Mouse (Mus musculus) cerebellum, adult (tissue): ENCODE results near the gene Col28a1.
A peak's percentile ranks its signal among the peaks of the same experiment; 100 is the strongest.

ENCODE experiments used
- ATAC-seq: cut with Nextera tagmentation; 2 replicates; pipeline ENCODE4 v1.9.2; 2017; ENCODE audit warnings: mild to moderate bottlenecking, moderate library complexity, mixed read lengths; ENCODE audit not compliant: insufficient number of reproducible peaks, low FRiP score, low TSS enrichment

Gene Col28a1

DNA sequence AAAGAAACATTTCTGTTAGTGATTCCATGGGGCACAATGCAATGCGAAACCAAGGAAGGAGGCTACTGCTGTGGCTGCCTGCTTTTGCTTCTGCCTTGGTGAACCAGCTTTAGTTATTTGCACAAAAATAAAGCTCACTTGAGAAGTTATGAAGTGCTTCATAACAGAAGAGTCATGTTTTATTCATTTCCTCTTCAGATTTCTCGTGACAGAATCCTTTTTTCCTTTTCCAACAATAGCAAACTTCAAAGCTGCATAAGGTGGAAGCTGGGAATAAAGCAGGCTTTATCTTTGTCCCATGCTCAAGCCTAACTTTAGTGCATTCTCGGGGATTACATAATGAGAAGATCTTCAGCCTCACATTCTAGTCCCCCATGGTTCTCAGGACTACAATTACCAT, 65.9 kb downstream of the Col28a1 start:
- no peak for ATAC-seq

DNA sequence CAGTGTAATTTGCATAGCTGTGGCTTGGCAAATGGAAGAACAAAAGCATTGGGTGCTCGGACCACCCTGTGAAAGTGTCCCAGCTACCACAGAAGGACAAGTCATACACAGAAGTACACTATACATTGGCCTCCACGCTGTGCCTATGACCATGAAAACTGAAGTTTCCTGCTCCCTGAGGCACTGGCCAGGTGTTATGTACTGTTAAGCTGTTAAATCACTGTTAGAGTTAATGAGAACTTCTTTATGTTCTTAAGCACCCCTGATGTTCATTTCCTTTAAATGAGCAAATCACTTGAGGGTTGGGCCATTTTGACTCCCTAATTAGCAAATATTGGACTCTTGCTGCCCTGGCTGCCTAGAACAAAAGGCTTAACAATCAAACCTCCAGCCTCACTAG, 73.3 kb downstream of the Col28a1 start:
- no peak for ATAC-seq

DNA sequence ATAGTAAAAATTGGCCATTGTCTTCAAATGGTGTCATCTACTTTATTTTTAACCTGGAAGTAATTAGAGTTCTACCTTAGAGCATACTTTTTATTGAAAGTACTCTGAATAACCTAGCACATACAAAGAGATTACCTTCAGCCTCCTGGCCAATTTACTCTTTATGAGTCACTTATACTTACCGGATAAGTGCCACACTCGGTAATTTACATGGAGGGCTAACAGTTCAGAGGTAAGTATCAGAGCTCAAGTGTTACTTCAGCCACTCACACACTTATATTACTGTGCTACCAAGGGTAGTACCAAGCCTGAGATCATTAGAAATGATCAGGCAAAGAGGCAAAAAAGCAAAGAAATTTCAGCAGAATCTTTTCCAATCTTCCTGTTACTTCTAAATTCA, 73.8 kb downstream of the Col28a1 start:
- ATAC-seq, result no peak

- ATAC-seq, result no peak
Observed at GRCm38 (mm10) chr6:8105870-8106706, 86.3 kb downstream of the Col28a1 start.

DNA sequence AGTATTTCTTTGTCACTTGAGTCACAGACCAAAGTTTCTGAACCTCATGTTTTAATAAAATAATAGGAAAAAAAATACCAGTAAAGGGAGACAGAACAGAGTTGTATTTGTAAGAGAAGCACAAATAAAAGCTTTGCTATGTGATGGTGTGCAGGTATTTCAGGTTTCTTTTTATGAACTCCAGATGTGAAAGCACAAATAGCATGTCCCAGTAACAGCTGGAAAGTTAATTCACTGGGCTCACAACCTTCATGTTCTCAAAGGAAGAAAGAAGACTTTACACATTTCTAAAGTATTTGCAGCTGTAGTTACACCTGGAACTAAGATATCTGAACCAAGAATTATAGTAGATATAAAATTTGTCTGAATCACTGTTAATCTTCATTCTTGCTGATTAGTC, 91.2 kb downstream of the Col28a1 start:
- ATAC-seq, result no peak

DNA sequence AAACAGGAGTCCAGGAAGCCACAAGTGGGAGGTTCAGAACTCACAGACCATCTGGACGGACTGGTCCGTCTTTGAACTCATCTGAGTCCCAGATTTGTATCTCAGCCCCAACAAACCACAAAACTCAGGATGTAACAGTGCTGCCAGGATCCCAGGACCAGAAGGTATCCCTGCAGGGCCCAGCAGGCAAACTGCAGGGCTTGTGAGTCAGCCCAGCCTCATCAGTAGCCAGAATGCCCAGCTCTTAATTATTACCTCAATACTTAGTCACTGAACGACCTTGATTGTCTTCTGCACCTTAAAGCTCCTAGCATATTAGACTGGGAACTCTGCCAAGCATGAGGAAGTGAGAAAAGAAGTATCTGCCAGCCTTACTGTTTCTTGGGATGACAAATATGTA, 96.6 kb downstream of the Col28a1 start:
- ATAC-seq, result peak; percentile 98

GRCm38 (mm10) chr6:8094160-8094953, 98.1 kb downstream of the Col28a1 start:
- ATAC-seq, result no peak

DNA sequence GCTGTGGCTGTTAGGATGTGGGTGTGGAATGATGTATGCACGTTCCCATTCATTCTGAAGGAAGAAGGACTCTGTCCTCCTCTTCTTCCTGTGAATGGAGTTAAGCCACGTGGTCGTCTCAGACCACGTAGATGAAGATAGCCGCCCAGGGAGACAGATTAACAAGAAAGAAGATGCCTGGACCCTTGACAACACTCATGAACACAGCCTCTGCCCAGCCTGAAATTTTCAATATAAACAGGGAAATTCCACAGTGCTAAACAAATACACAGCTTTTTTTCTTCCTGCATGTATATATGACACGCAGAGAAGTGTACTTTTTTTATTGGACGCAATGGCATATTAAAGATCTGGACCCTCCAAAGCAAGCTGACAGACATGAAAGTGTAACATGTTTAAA, 98.9 kb downstream of the Col28a1 start:
- ATAC-seq, result no peak

- no peak for ATAC-seq
Observed at GRCm38 (mm10) chr6:8086847-8087246, 105.6 kb downstream of the Col28a1 start.

GRCm38 (mm10) chr6:8084806-8085205, 107.6 kb downstream of the Col28a1 start:
- no peak for ATAC-seq

DNA sequence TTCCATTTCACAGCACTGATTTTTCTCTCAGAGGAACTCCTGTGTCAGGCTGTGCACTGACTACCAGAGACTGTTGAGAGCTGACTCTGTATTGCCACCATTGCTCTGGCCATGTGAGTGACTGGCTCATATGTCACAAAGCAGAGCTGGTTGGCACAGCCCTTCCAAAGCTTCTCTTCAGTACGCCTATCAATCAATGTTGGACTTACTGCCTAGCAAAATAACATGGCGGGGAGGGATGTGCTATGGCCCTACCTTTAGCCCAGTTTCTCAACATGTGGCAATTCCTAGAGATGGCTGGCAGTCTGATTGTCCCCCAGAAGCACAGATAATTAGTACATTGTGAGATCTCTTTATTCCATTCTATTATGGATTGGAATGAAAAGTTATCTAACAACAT, 109.2 kb downstream of the Col28a1 start:
- ATAC-seq, result no peak

GRCm38 (mm10) chr6:8077572-8078146, 114.8 kb downstream of the Col28a1 start:
- ATAC-seq, result no peak

- no peak for ATAC-seq
Observed at GRCm38 (mm10) chr6:8074914-8075313, 117.5 kb downstream of the Col28a1 start.

DNA sequence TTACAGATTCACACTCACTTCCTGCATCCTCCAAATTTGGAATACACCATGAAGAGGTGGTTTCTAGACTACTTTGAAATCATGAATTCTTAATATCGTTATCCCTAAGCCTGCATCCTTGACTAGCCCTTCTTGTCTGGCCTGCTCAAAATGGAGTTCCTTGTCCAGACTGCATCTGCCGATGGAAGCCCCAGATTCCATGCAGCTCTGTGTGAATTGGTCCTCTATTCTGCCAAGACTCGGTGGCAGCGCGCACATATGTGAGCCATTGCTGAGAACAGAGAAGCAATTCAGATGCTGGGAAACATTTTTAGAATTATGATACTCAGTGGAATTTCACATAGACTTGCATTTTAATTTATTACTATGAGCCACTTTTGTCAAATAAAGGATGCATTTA, 123.4 kb downstream of the Col28a1 start:
- ATAC-seq, result no peak

- no peak for ATAC-seq
Observed at GRCm38 (mm10) chr6:8068394-8068793, 124.0 kb downstream of the Col28a1 start.

DNA sequence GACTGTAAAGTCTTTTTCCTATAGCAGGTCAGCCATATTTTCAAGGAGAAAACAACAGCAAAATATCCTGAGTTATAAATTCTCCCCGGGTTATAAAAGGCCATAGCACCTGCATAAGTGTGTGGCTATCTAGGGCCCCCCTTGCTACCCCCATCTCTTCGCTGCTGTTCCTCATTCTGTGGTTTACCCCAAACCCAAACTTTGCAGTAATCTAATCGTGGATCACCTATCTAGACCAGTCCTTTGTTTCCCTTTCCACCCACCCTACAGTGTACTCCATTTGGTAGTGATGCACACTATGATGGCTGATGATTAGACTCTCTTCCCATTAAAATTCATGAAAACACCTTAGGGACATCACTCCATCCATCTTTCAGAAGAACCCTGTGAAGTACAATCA, 125.3 kb downstream of the Col28a1 start:
- ATAC-seq, result no peak

DNA sequence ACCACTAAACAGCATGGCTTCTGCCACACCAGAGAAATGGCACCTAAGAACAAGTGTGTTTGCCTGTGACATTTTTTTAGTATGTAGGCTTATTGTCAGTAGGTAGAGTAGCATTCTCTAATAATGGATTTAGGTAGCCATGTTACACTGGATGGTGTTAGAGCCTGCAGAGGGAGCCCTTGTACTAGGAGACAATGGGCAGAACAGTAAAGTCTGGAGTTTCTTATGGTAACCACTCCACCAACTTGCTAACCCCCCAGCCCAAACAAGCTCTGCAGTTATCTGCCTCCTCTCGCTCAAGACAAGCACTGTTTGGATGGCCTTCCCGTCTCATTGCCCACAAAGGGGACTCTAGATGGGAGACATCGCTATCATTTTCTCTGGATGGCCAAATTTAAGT, 126.2 kb downstream of the Col28a1 start:
- ATAC-seq, result no peak; the same call in 1 of the 2 replicates

DNA sequence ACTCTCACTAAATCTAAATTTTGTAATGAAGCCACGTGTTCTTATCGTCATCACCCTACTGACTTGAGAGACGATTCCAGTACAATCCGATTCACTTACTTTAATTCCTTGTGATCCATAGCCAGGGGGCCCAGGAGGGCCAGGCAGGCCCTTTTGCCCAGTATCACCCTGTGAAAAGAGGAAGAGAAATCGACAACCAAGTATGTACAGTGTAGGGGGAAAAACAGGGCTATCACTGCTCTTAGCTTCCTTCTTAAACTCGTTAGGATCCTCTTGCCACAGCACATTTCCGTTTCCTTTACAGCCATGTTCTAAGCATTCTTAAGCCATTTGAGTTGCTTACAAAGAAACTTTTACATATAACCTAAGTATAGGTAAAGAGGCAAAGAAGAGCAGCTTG, 133.2 kb downstream of the Col28a1 start:
- ATAC-seq, result no peak

DNA sequence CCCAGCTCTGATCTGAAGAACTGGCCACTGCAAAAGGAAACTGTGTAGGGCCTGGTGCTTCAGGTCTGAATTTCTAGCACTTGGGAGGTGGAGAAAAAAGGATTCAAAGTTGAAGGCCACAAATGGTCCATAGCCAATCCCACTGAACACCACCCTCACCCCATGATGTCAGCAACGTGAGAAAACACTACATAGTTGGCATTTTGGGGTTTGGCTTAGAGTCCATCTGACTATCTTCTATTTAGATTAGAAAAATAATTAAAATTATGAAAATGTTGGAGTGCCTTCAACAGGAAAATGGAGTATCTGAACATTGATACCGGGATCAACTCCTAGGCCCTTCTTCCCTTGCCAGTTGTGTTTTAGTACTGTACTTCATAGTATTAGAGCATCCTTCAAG, 144.2 kb downstream of the Col28a1 start:
- ATAC-seq, result no peak

- ATAC-seq, result no peak
Observed at GRCm38 (mm10) chr6:8046446-8046845, 146.0 kb downstream of the Col28a1 start.

DNA sequence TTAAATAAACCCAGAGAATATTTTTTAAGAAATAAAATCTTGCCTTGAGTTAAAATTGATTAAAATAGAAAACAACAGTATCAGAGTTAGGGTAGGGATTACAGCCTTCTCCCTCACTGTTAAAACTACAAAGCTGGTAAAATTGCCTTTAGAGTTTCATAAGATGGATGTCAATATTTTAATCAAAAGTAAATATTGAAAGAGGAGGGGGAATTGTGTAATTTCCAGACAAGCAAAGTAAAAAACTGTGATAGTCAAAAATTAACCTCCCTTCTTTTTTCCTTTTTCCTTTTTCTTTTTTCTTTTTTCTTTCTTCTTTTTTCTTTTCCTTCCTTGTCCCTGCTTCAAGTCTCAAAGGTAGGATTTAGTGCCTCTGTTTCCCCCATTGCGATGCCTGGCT, 146.6 kb downstream of the Col28a1 start:
- no peak for ATAC-seq
